Mouse (Mus musculus) layer of hippocampus, postnatal 25 days (tissue): Measurements from ENCODE around the gene Crat. TPM values are rescaled to one million over a fixed set of nuclear protein-coding genes. Genes with fewer than 3 reads are reported as not detected.
A peak's percentile ranks its signal among the peaks of the same experiment; 100 is the strongest.

Experiments
- DNase-seq, 2 experiments: peaks; one replicate each; pipeline ENCODE4 v3.0.0; 2022; ENCODE audit warnings: mixed read lengths in 2 of 2, low spot score in 1 of 2; ENCODE audit errors: extremely low spot score in 1 of 2
- total RNA-seq, 2 experiments: library from RNA; stranded (reverse); gene quantifications; 2 replicates each; pipeline ENCODE4 v1.2.3; 2021

Crat gene
- total RNA-seq, result 10 to 100 TPM; 49.6 to 51.1 TPM

DNA sequence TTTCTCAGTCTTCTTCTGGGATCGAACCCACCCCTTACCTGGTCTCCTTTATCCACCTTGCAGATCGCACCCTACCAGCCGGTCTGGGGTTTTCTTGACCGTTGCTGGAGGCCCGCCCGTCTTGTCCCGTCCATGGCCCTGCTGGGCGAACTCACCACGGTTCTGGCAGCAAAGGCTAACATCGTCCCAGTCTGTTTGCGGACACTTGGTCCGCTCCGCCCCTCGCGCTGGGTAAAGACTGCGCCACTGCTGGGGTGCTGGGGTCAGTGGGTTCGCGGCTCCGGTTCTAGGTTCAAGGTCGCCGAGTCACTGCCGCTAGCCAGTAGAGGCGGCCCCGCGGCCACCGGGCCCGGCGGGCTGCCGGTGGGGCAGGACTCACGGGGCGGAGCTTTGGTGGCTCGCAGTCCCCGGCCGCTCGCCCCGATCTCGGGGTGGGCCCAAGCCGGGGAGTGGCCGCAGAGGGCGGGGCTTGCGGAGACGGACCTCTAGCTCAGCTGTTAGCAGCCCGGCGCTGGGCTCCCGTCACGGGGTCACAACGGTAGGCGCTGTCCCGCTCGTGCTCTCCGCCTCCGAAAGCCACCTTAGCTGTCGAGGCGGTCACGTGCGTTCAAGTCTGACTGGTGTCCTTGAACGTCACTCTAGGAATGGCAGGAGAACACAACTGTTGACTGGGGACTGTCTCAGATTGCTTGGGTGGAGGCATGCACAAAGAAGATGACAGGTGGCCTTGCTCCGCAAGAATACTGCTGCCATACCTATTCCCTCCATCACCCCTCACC is at the start of gene Crat:
Crat (minus strand) TSS at position 657 of the 779 bp plus-strand sequence.
- DNase-seq, result peak; percentile 75 to 93

- no peak for DNase-seq
Measured at GRCm38 (mm10) chr2:30464411-30464810, 48.8 kb upstream of the Crat start.

GRCm38 (mm10) chr2:30463904-30464330 is 48.3 kb upstream of the Crat start:
- DNase-seq, result no peak

GRCm38 (mm10) chr2:30463341-30463761 is 47.7 kb upstream of the Crat start:
- no peak for DNase-seq

DNA sequence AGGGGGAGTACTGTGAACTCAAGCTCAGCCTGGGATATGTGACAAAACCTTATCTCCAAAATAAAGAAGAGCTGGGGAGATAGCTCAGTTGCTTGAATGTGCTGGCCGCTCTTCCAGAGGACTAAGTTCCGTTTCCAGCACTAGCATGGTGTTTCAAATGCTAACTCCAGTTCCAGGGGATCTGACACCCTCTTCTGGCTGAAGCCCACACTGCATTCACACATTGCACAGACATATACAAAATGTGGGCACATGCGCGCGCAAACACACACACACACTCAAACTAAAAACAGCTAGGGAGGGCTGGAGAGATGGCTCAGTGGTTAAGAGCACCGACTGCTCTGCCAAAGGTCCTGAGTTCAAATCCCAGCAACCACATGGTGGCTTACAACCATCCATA is 43.6 kb upstream of the Crat start:
- DNase-seq, result no peak

GRCm38 (mm10) chr2:30458349-30458748 is 42.7 kb upstream of the Crat start:
- DNase-seq, result no peak

DNA sequence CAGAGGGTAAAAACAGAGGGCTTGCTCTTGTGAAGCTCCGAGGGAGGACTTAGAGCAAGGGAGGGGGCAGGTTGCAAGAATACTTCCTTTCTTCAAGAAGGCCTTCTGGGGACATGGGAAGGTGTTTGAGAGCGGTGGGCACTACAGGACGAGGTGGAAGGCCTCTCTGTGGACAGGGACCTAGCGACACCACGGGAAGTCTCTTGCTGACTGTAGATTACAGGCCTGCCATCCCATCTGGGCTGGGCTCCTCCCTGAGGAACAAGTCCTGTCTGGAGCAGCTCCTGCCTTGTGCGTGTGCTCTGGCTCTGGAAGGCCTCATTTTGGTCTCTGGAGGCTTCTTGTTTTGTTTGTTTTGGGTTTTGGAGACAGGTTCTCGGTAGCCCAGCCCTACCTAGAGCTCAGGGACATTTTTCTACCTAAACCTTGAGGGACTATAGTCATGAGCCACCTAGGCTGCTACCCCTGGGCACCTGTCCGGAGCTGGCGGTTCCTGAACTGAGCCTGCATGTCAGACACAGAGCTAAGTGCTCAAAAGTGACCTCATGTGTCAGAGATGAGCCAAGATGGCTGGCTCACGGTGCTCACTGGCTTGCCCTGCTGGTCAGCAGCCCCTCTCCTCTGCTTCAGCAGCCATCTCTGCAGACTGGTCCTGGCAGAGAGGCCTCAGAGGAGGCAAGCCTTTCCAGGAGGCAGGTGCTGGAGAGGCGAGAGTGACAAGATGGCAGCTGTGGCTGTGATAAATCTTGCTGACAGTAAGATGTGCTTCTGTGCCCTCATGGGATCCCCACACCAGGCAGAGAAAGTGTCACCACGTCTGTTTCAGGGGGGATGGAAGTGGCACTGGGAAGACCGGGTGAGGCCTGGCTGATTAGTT is 40.7 kb upstream of the Crat start:
- DNase-seq, result no peak

GRCm38 (mm10) chr2:30454587-30454986 is 39.0 kb upstream of the Crat start:
- no peak for DNase-seq

- DNase-seq, result no peak
Measured at GRCm38 (mm10) chr2:30453570-30453969, 38.0 kb upstream of the Crat start.

DNA sequence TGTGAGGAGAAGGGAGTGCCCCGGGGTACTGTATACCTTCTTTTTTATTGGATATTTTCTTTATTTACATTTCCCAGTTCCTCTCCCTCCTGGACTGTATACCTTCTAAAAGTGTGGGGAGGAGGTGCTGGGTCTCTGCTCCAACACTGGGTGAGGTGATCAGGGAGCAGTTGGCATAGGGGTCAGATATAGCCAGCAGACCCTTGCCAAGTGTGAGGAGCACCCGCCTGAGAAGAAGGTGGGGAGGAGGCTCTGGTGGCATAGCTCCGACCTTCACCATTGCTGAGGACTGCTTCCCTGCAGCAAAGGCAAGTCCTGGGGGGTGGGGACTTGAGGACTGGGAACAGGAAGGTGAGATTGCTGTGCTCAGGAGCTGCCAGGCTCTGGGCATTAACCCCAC is 35.9 kb upstream of the Crat start:
- DNase-seq, result no peak

DNA sequence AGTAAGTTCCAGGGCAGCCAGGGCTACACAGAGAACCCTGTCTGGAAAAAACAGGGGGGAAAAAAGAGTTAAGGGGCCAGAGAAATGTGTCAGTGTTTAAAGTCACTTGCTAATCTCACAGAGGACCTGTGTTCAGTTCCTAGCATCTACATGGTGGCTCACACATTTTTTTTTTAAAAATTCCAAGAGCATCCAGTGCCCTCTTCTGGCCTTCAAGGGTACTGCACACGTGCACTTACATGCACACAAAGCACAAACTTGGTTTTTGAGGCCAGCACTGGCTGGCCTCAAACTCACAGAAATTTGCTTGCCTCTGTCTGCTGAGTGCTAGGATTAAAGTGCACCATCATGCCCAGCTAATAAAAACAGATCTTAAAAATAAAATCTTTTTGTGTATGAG is 34.9 kb upstream of the Crat start:
- no peak for DNase-seq

- no peak for DNase-seq
Measured at GRCm38 (mm10) chr2:30448371-30448770, 32.8 kb upstream of the Crat start.

GRCm38 (mm10) chr2:30446891-30447826 is 31.5 kb upstream of the Crat start:
- DNase-seq, result no peak

DNA sequence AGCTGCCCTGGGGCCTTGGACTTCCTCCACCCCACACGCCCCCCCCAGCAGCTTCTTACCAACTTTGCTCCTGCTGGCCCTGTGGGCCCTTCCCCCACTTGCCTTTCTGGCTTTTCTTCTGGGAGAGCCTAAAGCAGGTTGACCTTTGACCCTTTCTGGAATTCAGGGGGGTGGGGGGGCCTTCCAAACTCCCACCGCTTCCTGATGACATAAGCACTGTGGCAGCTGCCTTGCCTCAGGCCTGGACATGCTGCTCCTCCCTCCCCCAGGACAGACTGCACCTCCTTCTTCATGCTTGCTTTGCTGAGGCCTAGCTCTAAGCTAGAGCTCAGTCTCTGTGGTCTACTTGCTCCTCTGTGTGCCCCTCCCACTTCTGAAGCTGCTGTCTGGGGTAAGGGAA is 29.7 kb upstream of the Crat start:
- no peak for DNase-seq

DNA sequence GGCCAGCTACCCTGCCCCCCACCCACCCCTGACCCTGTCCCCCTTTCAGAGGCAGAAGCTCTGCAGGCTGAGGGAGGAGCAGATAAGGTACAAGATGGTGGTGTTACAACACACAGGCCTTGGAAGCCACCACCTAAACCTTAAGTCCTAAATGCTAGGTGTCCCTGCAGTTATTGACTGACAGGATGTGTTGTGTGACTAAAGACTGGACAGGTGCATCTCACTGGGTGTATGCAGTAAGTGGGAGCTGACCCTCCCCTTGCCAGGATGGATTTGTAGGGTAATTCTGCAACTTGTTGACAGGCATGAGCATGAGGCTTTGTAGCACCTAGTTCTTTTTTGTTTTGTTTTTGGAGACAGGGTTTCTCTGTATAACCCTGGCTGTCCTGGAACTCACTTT is 28.8 kb upstream of the Crat start:
- DNase-seq, result no peak

- no peak for DNase-seq
Measured at GRCm38 (mm10) chr2:30444006-30444405, 28.4 kb upstream of the Crat start.

GRCm38 (mm10) chr2:30443281-30443680 is 27.7 kb upstream of the Crat start:
- no peak for DNase-seq

DNA sequence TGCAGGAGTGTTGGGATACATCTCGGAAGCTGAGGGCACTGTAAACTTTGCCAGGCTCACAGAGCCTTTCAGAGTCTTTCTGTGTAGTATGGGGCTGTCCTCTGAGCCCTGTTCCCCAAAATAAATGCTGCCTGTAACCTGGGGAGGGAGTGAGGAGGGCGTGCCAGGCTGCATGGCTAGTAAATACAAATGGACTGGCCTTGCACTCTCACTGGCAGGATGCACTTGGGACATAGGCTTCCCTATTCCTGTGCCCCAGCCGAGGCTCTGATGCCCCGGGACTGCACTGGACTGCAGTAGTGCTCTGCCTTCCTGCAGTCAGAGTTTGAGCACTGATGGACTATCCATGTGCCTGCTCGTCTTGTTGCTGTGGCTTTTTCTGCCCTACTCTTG is 26.9 kb upstream of the Crat start:
- no peak for DNase-seq

- DNase-seq, result peak; percentile 47 to 52
Measured at GRCm38 (mm10) chr2:30441518-30442497, 26.2 kb upstream of the Crat start.
